Mouse (Mus musculus) lung, postnatal 10 days (tissue): ENCODE measurements at regions not wholly inside any gene's neighbourhood (a gene's known extent, or its start where the extent isn't known, plus 50 kb on each side); places are given as distances from the start of the nearest gene placed in this dataset.
"Not testable (repeated sequence)": the region's sequence is repeated elsewhere in the genome, so short reads cannot be mapped to it uniquely, and the experiment has no call there.

Experiments
- DNase-seq: peaks from one replicate; pipeline ENCODE4 v3.0.0; 2021

DNA sequence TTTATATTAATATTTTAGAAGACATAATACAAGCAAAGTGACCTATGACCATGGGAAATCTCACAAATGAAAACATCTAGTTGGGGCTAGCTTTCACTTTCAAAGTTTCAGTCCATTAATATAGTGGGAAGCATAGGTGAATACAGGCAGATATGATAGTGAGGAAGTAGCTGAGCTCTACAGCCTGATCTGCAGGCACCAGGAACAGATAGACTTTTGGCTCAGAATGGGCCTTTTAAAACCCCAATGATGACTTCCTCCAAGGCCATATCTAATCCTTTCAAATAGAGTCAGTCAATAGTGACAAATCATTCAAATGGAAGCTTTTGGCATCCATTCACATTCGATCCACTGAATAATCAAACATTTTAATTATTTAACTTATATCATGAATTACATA lies 581.6 kb upstream of the Pcdh17 start:
- no peak for DNase-seq

DNA sequence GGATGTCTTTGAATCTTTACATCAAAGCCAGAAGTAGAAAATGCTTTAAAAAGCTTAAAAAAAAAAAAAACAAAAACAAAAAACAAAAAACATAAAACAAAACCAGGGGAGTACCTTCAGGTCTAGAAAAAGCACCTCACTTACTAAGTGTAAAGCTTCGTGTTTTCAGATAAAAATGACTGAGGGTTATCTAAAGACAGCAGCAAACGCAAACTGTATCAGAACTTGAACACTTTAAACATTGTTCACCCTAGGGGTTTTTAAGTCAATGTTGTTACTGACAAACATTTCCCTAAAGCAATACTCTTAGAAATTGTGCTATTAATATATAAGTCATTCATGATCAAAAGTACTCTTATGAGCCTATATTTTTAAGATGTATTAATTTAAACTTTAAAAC lies 580.7 kb upstream of the Pcdh17 start:
- DNase-seq = no peak

DNA sequence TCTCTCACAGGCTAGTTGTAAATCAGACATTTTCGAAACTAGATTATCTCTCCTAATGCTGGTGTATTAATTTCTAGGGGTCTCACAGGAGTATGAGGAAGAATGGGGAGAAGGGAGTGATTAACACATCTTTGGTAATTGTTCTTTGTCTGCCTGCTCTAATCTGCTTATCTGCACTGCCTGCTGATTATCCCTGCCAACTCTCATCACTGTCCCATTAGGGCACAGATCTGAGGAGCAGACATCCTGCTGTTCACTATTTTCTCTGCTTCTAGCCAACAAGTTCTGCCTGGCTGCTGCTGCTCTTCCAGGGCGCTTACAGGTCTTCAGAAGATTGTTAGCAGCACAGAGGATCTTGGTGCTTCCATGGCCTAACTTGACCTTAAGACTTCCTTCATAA lies 557.0 kb upstream of the Pcdh17 start:
- no peak for DNase-seq

DNA sequence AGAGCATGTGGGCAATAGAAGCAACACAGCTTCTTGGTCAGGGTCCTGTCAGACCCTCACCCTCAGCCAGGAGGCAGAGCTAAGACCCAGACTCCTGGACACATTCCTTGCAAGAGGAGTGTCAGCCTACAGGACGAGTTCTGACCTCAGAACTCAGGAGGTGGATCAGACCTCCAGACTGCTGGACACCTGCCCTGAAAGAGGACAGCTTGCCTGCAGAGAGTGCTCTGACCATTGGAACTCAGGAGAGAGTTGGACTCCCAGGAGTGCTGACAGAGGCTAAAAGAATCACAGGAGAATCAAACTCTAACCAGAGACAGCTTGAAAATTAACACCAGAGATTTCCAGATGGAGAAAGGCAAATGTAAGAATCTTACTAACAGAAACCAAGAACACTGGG lies 542.7 kb upstream of the Pcdh17 start:
- not testable (repeated sequence) for DNase-seq

DNA sequence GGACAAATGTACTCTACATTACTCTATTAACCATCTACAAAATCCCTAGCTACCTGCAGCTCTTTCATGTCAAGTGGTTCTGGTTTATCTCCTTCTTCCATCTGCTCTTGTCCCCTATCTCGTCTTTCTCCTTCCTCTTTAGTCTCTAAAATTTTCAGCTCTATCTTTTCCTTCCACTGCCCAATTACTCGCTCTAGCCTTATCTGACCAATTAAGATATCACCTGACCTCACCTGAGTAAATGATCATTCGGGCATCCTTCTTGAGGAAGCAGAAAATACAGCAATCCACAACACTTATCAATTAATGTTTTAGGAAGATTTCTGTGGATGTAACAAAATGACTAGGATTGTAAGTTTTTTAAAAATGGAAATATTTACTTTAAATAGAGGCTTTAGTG lies 500.3 kb upstream of the Pcdh17 start:
- no peak for DNase-seq

DNA sequence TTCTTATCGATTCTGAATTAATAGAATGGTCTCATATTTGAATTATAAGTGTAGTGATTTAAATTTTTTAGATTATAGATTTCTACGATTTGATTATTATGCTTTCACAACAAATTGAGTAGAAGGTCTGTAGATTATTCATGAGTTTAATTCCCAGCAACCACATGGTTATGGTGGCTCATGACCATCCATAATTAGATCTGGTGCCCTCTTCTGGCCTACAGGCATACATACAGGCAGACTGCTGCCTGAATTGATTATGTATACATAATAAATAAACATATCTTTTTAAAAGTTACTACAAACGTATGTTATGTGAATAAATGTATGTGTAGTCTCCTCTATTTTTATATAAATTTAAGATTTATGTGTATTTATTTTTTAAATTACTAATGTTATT lies 499.2 kb upstream of the Pcdh17 start:
- DNase-seq = no peak

DNA sequence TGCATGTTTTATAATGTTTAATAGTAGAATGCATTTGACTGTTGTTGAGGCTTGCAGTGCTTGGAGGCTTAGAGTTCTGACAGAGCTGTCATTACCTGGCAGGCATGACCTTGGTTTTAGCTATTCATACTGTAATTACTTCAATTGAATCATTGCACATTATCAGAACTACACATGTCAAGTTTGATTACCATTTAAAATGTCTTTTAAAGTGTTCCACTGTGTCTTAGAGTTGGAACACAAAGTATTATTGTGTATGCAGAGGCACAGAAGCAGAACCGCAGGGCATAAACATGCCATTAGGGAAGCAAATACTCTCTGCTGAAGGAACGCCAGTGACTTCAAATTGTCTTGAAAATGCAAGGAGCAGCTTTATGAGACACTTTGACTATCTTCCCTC lies 493.7 kb upstream of the Pcdh17 start:
- no peak for DNase-seq

DNA sequence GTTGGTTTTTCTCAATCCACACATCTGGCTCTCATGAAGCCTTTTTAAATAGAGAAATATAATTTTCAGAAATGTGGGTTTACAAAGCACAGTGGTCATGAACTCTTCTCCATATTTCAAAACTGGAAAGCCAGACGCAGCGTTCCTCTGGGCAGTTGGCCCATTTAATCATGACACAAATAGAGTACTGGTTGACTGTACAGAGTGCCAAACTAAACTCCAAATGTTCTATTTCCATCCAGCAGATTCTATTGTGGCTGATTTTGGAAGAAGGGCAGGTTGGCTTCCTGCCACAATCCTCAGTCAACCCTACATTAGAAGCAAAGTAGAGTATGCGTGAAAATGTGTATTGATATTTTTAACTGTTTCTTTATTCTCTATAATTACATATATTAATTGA lies 484.3 kb upstream of the Pcdh17 start:
- DNase-seq = peak; percentile 41

DNA sequence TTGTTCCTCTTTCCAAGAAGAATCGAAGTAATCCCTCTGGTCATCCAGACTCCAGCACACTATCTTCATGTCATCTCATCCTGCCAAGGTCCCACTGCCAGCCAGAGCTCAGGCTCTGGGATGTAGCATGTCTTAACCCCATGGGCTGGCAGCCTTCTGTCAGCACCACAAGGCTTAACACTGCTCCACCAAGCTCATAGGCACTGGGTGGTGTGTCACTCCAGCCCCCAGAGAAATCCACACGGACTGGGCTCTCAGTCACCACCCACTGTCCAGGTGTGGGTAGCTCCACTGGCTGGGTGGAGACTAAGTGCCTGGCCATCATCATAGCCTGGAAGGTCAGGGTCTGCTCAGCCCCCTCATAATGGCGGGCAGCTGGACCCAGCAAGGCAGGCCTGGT lies 459.8 kb upstream of the Pcdh17 start:
- DNase-seq = no peak
